Mouse (Mus musculus): Measurements from ENCODE around the gene Erv3. TPM values are rescaled to one million over a fixed set of nuclear protein-coding genes. Genes with fewer than 3 reads are reported as not detected.

The Erv3 gene
- total RNA-seq, 2 experiments from 2014 or later, result not detected

Other genes starting within 250 kb of the Erv3 start
- gene Prnp, start 50.2 kb upstream of the Erv3 start, total RNA-seq (2014; fragmentation: Nextera tagmentation), result 7.6 and 8.8 TPM in 2 replicates
- gene Prnp, start 50.2 kb upstream of the Erv3 start, total RNA-seq (2017), result 14.2 and 14.3 TPM in 2 replicates
- gene Prn, start 50.2 kb upstream of the Erv3 start, total RNA-seq (2014; fragmentation: Nextera tagmentation), result not detected in 2 replicates
- gene Prn, start 50.2 kb upstream of the Erv3 start, total RNA-seq (2017), result not detected in 2 replicates
- gene Prnd, start 91.1 kb upstream of the Erv3 start, total RNA-seq (2014; fragmentation: Nextera tagmentation), result not detected in 2 replicates
- not detected in 2 replicates for gene Prnd, start 91.1 kb upstream of the Erv3 start, total RNA-seq (2017)
- 4.3 and 10.8 TPM in 2 replicates for gene Rassf2, start 170.5 kb upstream of the Erv3 start, total RNA-seq (2014; fragmentation: Nextera tagmentation)
- 2.3 and 4.8 TPM in 2 replicates for gene Rassf2, start 170.5 kb upstream of the Erv3 start, total RNA-seq (2017)

All from megakaryocyte-erythroid progenitor cell, adult 5-6 weeks (primary cell).